Mouse (Mus musculus): Measurements from ENCODE around the gene Hsd11b1.

DNA sequence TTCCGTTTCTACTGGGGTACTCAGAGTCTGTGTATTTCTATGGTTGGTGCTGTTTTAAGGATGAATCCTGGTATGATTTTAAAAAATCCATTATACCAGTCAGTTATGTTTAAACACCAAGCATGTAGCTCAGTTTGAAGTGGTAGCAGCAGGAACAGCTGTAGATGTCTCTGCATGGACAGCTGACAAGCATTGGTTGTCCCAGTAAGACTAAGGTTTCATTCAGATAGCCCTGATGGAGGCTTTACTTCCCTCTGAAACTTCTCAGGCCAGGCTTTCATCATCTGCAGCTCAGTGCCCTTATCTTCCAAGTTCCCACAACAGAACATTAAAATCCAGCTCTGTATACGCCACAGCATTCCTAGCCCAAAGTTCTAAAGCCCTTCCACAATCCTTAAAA is 31.1 kb downstream of the Hsd11b1 start:
- no peak for TF ChIP-seq CTCF (IDR thresholded peaks at IDR 0.05)
- TF ChIP-seq POLR2A (IDR thresholded peaks at IDR 0.05; ENCODE audit: insufficient read depth, low read depth, low read length) = no peak
- no peak for TF ChIP-seq EP300 (IDR thresholded peaks at IDR 0.05; ENCODE audit: insufficient read depth, low read depth, low read length)

All from heart, adult 2 months (tissue).